In the genomic region with DNA sequence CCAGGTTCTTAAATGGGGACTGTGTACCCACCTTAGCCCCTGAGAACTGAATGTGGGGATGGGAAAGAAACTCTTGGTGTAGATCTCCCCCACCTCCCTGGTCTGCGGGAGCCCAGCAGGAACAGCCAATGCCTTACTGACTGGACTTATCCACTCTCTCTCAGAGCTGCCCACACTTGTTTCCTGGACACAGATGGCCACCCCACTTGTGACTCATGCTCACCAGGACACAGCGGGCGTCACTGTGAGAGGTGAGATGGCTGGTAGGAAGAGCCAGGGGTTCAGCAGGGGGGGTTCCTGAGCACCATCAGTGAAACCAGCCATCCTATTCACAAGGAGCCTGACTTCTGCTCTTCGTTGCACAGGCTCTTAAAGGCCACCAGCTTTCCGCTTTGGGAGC, we compare ENCODE assay signal across 18 mouse cellular contexts. TPM values are rescaled to one million over a fixed set of nuclear protein-coding genes. Genes with fewer than 3 reads are reported as not detected.
"Had no signal": no experiment of that assay in that cellular context is flagged by ENCODE, and none has a peak within 500 bp of the region (broad histone marks: within the 10 kb centered on the region; RNA-seq: fewer than 3 reads in every experiment).

No protein-coding gene starts in this region.

- H3K27me3 ChIP-seq: limb, embryonic 12.5 days; liver, embryonic 13.5 days; lung, embryonic 15.5 days; midbrain, embryonic 15.5 days; neural tube, embryonic 13.5 days; stomach, embryonic 15.5 days had no signal

- DNase-seq: kidney, postnatal 10 days; kidney, postnatal 4 days; liver; liver, embryonic 13.5 days; liver, postnatal 0 days; lung, postnatal 14 days; retina, postnatal 1 day; thymus, adult 2 months; thymus, postnatal 25 days had no signal

- ATAC-seq: liver, postnatal 0 days; midbrain, embryonic 15.5 days had no signal

RNA-seq across cellular contexts. Expression of a gene that starts 54.0 kb away (rescaled TPM):
- polyA plus RNA-seq: limb, embryonic 12.5 days; liver, embryonic 13.5 days; liver, postnatal 0 days; macrophage; midbrain, embryonic 11.5 days; midbrain, embryonic 15.5 days; neural tube, embryonic 13.5 days; spleen, adult 2 months; stomach, embryonic 15.5 days; thymus, adult 2 months; urinary bladder, adult 2 months had no signal
